Mouse (Mus musculus) kidney, adult 2 months (tissue): ENCODE results near the gene F5. TPM values are rescaled to one million over a fixed set of nuclear protein-coding genes. Genes with fewer than 3 reads are reported as not detected.

ENCODE experiments used
- DNase-seq: peaks from one replicate; pipeline ENCODE4 v3.0.0; 2021
- H3K27ac ChIP-seq: fragments of 200-500 bp; 2 replicates; pipeline ENCODE4 v1.5.1; 2012; ENCODE audit warnings: low read depth, low read length, control low read depth, inconsistent platforms; ENCODE audit not compliant: insufficient read depth
- H3K27me3 ChIP-seq: fragments of 200-500 bp; replicated peaks from 2 replicates; pipeline ENCODE4 v1.6.1; 2012; ENCODE audit warnings: mild to moderate bottlenecking, moderate library complexity, low read length, inconsistent platforms; ENCODE audit not compliant: control insufficient read depth, insufficient read depth
- H3K36me3 ChIP-seq: fragments of 200-500 bp; 2 replicates; pipeline ENCODE4 v1.6.1; 2012; ENCODE audit warnings: mild to moderate bottlenecking, moderate library complexity, low read length, inconsistent platforms; ENCODE audit not compliant: control insufficient read depth, insufficient read depth
- H3K4me1 ChIP-seq: fragments of 200-500 bp; 2 replicates; pipeline ENCODE4 v1.6.1; 2011; ENCODE audit warnings: low read length; ENCODE audit not compliant: control insufficient read depth, insufficient read depth
- H3K4me3 ChIP-seq: fragments of 200-500 bp; 2 replicates; pipeline ENCODE4 v1.5.1; 2011; ENCODE audit warnings: mild to moderate bottlenecking, low read depth, low read length, control low read depth; ENCODE audit not compliant: insufficient read depth
- CTCF ChIP-seq: fragments of 200-500 bp; conservative IDR thresholded peaks from 2 replicates; pipeline ENCODE4 v1.5.1; 2011; ENCODE audit warnings: low read depth, mild to moderate bottlenecking, control low read depth, low read length, moderate library complexity, mixed read lengths; ENCODE audit not compliant: insufficient read depth, insufficient read length
- POLR2A ChIP-seq: fragments of 200-500 bp; IDR thresholded peaks from one replicate; pipeline ENCODE4 v1.6.1; 2011; ENCODE audit warnings: low read depth, low read length, control low read depth
- WGBS: fragments of 180-500 bp; shearing (Covaris S2); methylation state at CpG from one replicate; pipeline ENCODE4 v1.1.7; 2018; 5-methylcytosine and 5-hydroxymethylcytosine counted together
- polyA plus RNA-seq: library from polyadenylated mRNA; depleted of rRNA; stranded (reverse); fragments of >200 nt; gene quantifications from 2 replicates; pipeline ENCODE4 v1.2.3, GENCODE M21; 2012

Gene F5
- polyA plus RNA-seq, 1 experiment, result 3.9 TPM

DNA sequence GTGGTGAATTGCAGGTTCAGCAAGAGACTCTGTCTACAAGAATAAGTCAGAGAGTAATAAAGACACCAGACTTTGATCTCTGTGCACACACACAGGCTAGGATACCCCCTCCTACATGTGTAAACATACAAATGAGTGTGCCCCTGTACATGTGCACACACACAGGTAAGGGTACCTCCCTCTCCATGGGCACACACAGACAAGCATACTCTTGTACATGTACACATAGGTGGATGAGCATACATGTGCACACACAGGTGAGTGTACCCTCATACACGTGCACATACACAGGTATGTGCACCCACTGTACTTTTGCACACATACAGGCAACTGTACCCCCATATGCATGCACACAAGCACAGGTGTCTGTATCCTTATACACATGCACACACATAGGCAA, 81.8 kb downstream of the F5 start:
- no peak for TF ChIP-seq CTCF
- TF ChIP-seq POLR2A, result no peak
- H3K4me3 ChIP-seq, result no peak overlapping the region
- H3K27me3 ChIP-seq, result no peaks in the 10 kb centered on the region
- H3K4me1 ChIP-seq, result no peaks in the 10 kb centered on the region
- DNase-seq, result no peak
- no peaks in the 10 kb centered on the region for H3K36me3 ChIP-seq
- H3K27ac ChIP-seq, result no peak overlapping the region
- 83% methylated on average over 1 of the region's 1 CpGs for WGBS

DNA sequence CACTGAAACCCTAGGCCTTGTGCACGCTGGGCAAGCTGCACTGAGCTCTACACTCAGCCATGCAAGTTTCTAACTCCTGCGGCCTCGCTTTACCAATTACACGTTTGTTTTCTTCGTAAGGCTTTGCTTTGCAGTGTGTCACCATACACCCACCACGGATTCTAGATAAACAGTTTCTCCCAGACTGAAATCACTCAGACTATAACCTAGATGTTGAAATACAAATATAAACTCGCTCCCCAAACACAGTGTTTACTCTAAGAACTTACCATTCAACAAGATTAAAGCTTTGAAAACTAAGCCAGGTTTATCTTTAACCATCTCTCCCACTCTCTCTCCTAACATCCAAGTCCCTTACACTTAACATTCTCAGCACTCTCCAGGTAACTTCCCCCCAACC, 83.4 kb downstream of the F5 start:
- no peaks in the 10 kb centered on the region for H3K36me3 ChIP-seq
- TF ChIP-seq POLR2A (no peak), CTCF (no peak)
- H3K27me3 ChIP-seq, result no peaks in the 10 kb centered on the region
- no peak overlapping the region for H3K27ac ChIP-seq
- H3K4me1 ChIP-seq, result no peaks in the 10 kb centered on the region
- no peak for DNase-seq
- WGBS, result 58% methylated on average over 7 of the region's 7 CpGs
- H3K4me3 ChIP-seq, result no peak overlapping the region

DNA sequence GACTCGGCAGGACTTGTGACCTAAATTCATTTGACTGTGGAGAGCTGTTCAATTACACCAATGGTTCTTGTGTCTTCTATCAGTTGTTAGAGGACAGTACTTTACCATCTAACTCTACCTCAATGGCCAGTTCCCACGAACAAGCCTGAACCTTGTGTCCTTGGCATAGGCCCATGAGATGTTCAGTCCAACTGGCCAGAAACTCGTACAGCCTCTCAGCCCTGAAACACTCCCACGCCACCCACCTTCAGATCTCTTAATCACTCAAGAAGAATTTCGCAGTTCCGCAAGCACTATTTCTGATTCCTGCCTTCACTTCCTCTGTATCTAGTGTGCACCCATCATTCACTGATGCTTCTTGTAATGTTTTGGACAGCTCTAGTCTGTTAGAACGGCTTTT, 84.4 kb downstream of the F5 start:
- H3K4me1 ChIP-seq, result no peaks in the 10 kb centered on the region
- TF ChIP-seq CTCF (no peak), POLR2A (no peak)
- peak; percentile 58 for DNase-seq
- H3K36me3 ChIP-seq, result no peaks in the 10 kb centered on the region
- no peak overlapping the region for H3K4me3 ChIP-seq
- 46% methylated on average over 7 of the region's 7 CpGs for WGBS
- no peak overlapping the region for H3K27ac ChIP-seq
- no peaks in the 10 kb centered on the region for H3K27me3 ChIP-seq

DNA sequence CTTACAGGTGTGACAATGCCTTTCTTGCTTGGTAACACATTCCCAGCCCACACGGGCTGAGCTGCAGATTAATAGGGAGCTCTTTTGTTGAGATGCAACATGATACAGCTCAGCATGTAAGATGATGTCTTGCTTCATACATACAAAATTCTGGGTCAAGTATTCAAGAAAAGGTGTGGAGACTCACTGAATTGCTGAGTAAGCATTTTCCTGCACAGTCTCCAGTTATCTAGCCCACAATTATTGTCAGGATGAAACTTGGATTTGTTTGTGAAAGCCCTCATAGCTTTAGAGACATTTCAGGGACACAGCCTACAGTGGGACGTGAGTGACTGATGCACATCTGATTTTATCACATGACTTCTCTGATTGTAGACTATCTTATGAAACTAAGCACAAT, 89.9 kb downstream of the F5 start:
- Histone ChIP-seq H3K27ac (no peak overlapping the region), H3K36me3 (no peaks in the 10 kb centered on the region), H3K4me3 (no peak overlapping the region), H3K27me3 (no peaks in the 10 kb centered on the region), H3K4me1 (no peaks in the 10 kb centered on the region)
- 76% methylated on average over 2 of the region's 2 CpGs for WGBS
- no peak for DNase-seq
- TF ChIP-seq CTCF (no peak), POLR2A (no peak)

DNA sequence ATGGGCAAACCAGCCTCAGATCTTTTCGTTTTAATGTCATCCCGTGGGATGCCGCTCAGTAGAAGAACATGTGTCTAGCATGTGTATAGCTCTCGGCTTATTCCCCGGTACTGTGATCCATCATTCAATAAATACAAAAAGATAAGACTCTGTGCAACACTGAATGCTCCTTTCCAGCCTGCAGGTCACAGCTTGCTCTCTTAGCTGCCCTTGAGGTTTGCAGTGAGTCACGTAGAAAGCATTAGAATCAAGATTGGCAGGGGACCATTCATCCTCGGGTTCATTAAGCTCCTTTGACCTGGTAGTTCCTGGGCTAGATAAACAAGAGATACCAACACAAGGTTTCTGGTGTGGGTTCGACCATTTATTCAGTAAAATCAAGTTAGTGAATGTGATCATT, 91.2 kb downstream of the F5 start:
- DNase-seq, result no peak
- 72% methylated on average over 8 of the region's 8 CpGs for WGBS
- no peak overlapping the region for H3K4me3 ChIP-seq
- no peaks in the 10 kb centered on the region for H3K27me3 ChIP-seq
- H3K4me1 ChIP-seq, result peaks cover 5% of the 10 kb centered on the region; the same call in 1 of the 2 replicates
- H3K27ac ChIP-seq, result no peak overlapping the region
- no peaks in the 10 kb centered on the region for H3K36me3 ChIP-seq
- TF ChIP-seq POLR2A (no peak), CTCF (no peak)

DNA sequence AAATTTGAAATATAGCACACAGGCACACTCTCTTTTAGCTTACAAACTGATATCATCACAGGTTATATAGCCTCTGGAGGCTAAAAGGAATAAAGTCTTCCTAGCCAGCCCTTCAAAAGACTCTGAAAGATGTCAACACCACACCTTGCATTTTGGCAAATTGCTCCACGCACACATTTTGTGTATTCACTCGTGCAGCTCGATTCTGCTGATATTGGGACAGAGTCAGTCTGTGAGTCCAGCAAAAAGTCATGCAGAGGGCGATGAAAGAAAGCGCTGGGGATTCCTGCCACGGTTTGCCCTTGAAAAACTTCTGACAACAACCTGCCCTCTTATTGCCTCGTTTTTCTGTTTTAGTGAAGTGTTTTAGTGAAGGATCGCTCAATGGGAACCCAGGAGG, 95.8 kb downstream of the F5 start:
- Histone ChIP-seq H3K4me3 (no peak overlapping the region), H3K27ac (peak overlapping the region; percentile 4; the same call in 1 of the 2 replicates)
- 57% methylated on average over 8 of the region's 8 CpGs for WGBS

DNA sequence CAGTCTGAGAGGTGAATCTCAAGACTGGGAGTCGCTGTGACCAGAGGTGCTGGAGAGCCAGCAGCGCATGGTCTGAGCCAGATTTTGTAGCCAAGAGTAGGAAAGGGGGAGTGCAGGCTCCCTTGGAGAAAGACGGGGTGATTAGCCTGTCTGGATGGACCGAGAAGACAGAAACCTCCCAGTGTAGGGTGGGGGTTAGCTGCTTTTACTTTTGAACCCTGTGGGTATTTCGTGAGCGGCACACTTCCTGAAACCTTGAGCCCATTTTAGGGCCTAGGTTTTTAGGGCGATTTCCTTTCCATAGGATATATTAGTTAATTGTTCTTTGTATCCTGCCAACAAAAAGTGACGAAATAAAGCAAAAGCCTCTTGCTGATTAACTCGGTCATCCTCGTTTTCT, 96.3 kb downstream of the F5 start:
- Histone ChIP-seq H3K27me3 (no peaks in the 10 kb centered on the region), H3K36me3 (no peaks in the 10 kb centered on the region), H3K27ac (peak overlapping the region; percentile 4; the same call in 1 of the 2 replicates), H3K4me1 (peaks cover 21% of the 10 kb centered on the region), H3K4me3 (peak overlapping the region; percentile 4)
- 19% methylated on average over 10 of the region's 10 CpGs for WGBS
- DNase-seq, result no peak
- no peak for TF ChIP-seq POLR2A
- TF ChIP-seq CTCF, result no peak

More for the DNA sequence above, 95.8 kb downstream of the F5 start:
- DNase-seq, result no peak
- H3K27me3 ChIP-seq, result no peaks in the 10 kb centered on the region
- TF ChIP-seq POLR2A, result no peak
- no peak for TF ChIP-seq CTCF
- no peaks in the 10 kb centered on the region for H3K36me3 ChIP-seq
- peaks cover 21% of the 10 kb centered on the region for H3K4me1 ChIP-seq

DNA sequence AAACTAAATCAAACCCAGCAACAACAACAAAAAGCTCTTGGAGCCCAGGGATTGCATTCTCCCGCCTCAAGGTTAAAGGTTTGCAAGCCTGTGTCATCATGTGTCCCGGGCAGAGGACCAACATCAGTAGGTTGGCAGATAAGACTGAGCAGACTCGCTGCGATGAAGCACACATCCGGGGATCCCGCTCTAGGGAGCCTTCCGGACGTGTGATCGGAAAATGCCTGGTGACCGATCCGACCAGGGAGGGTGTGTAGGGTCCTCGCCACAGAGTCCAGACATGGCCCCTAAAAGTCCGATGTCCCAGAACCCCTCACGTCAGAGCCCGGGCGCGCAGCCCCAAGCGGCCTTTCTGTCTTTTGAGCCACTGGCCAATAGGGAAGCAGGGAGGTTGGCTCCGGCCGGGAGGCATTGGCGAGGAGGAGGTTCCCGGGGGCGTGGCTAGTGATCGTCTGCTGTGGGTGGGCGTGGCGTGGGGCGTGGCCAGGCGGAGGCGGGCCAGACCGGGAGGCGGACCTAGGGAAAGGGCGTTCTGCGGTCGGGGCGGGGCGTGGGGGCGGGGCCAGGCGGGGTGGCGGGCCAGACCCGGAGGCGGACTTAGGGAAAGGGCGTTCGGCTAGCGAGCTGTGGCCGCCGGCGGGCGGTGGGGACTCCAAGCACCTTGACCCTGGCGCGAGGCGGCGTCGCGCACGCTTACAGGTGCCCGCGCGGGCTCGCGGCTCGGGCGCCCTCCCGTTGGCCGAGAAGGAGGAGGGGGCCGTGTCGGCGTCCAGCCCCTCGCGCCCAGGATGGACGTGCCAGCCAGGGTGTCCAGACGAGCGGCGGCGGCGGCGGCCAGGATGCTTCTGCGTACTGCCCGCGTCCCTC, 97.1 kb downstream of the F5 start, which contains the start of gene Slc19a2:
Gene Slc19a2, plus strand, starts transcription at position 582 of the 867 bp plus-strand sequence.
- WGBS, result 1% methylated on average over 70 of the region's 79 CpGs
- Histone ChIP-seq H3K4me3 (peak within 1 kb of the TSS; percentile 93), H3K27ac (peak within 1 kb of the TSS; percentile 81), H3K4me1 (peaks cover 21% of the 10 kb centered on the region), H3K36me3 (no peaks in the 10 kb centered on the region), H3K27me3 (no peaks in the 10 kb centered on the region)
- peak; percentile 59 for TF ChIP-seq POLR2A
- TF ChIP-seq CTCF, result no peak
- peak; percentile 98 for DNase-seq
